Mouse (Mus musculus) heart, postnatal 36 days (tissue): ENCODE results near the gene Emc10. TPM values are rescaled to one million over a fixed set of nuclear protein-coding genes. Genes with fewer than 3 reads are reported as not detected.

Source experiments
- DNase-seq, 2 experiments: peaks; one replicate each; pipeline ENCODE4 v3.0.0; 2021 to 2022
- intact Hi-C: fragments of 180-260 bp; cut with DNase I; formaldehyde crosslinking; loops from one replicate; pipeline ENCODE4 v1.15.1; 2025
- total RNA-seq, 2 experiments: library from RNA; stranded (reverse); gene quantifications; 2 replicates each; pipeline ENCODE4 v1.2.3; 2021

The Emc10 gene
- 10 to 100 TPM; 87.6 to 87.9 TPM for total RNA-seq

- intact Hi-C loops: loop anchor here (2.0 kb wide), 1 partner anchor 29 kb away; the partner anchor contains the start of gene Josd2
- peak; percentile 96 to 98 for DNase-seq
Observed at GRCm38 (mm10) chr7:44495992-44496770, at the start of gene Emc10, which contains the start of gene Fam71e1. TSS of gene Emc10 (minus strand) at chr7:44496529. TSS of gene Fam71e1 (plus strand) at chr7:44496581.

- intact Hi-C loops: loop anchor here (2.0 kb wide), 1 partner anchor 14 kb away; no protein-coding TSS in a partner anchor
- DNase-seq: no peak
Observed at GRCm38 (mm10) chr7:44543071-44543470, 46.7 kb upstream of the Emc10 start.

- intact Hi-C loops: loop anchor here (2.0 kb wide), 1 partner anchor 14 kb away; no protein-coding TSS in a partner anchor
- no peak for DNase-seq
Observed at GRCm38 (mm10) chr7:44542555-44542954, 46.2 kb upstream of the Emc10 start.

GRCm38 (mm10) chr7:44538756-44539624 lies 42.7 kb upstream of the Emc10 start:
- intact Hi-C loops: no loop called here
- DNase-seq: no peak

DNA sequence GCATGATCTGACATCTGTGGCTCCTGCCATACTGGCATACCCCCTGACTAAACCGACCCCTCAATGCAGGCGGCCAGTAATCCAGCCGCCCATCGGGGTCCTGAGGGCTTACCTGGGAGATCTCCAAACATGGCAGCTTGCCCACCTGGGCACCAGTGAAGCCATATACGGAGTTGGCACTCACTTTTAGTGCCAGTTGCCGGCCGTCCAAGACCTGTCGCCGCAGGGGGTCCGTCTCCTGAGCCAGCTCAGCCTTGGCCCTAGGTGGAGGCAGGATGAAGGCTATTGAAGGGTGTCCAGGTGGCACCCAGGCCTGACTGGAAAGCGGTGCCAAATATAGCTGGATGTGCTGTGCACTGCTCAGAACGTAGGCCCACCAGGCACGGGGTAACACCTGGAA lies 41.2 kb upstream of the Emc10 start:
- DNase-seq: no peak
- intact Hi-C loops: no loop called here

- intact Hi-C loops: no loop called here
Observed at GRCm38 (mm10) chr7:44537009-44537408, 40.7 kb upstream of the Emc10 start.

DNA sequence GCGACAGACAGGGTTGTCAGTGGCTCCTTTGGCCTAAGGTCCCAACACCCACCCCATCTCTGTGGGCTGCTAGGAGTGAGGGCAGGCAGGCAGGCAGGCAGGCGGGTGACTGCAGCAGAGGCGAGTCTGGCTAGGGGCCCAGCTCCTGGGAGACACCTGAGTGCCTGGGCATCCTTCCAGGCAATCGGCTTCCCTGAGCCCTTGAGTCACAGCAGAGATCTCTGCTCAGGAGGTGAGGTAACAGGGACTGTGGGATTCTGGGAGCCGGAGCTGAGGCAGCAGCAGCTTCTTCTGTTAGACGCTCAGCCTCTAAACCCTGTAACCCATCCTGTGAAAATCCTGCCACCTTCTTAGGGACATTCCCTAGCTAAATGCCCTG lies 40.2 kb upstream of the Emc10 start:
- no peak for DNase-seq
- intact Hi-C loops: no loop called here

More at GRCm38 (mm10) chr7:44537009-44537408, 40.7 kb upstream of the Emc10 start:
- DNase-seq: no peak

- intact Hi-C loops: no loop called here
- DNase-seq: no peak
Observed at GRCm38 (mm10) chr7:44535657-44536589, 39.6 kb upstream of the Emc10 start.

- intact Hi-C loops: no loop called here
- no peak for DNase-seq
Observed at GRCm38 (mm10) chr7:44534656-44535441, 38.5 kb upstream of the Emc10 start.

DNA sequence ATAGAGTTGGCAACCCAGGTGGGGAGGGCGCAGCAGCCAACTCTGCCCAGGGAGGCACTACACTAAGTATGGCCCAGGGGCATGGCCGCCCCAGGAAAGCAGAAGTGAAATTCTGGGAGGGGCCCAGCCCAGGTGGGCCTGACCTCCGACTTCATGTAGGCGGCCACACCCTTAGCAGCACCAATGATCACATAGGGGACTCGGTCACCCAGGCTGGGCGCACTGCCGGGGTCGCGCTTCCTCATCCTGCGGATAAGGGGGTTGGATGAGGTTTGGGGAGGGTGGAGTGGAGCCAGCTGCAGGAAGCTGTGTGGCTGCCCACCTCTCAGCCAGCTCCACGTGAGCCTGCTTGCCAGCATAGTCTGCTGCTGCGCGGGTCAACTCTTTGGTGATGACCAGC lies 37.9 kb upstream of the Emc10 start:
- no peak for DNase-seq
- intact Hi-C loops: no loop called here

GRCm38 (mm10) chr7:44533746-44534045 lies 37.4 kb upstream of the Emc10 start:
- intact Hi-C loops: no loop called here
- no peak for DNase-seq

DNA sequence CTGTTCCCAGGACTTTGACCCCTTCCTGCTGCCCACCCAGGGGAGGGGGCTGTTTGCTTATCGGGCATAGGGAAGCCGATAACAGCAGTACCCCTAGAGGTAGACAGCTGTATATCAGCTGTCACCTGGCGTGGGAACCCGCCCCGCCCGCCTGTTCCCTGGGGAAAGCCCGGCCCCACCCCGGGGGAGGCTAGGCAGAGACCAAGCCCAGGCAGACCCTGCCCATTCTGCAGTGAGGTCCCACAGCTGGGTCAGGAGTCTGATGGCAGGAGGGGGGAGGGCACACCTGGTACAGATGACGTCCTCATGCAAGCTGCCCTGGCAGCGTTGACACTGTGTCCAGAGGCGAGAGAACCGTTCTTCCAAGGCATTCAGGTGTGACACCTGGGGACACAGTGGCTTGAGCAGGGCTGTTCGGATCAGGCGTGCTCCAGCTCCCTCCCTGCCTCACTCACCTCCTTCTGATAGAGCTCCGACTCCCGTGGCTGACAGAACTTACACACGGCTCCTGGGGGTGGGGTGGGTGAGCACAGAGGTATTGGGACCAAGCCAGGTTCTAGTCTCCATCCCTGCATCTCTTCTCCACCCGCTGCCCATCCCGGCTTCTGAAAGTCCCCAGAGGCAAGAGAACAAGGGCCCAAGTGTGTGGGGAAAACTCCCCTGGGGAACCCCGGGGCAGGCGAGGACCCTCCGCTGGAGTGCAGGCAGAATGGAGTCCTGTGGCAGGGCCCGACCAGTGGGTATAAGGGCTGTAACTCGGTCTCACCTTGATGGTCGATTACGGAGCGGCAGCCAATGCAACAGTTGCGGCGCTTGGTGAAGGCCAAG lies 36.8 kb upstream of the Emc10 start:
- intact Hi-C loops: no loop called here
- DNase-seq: no peak

DNA sequence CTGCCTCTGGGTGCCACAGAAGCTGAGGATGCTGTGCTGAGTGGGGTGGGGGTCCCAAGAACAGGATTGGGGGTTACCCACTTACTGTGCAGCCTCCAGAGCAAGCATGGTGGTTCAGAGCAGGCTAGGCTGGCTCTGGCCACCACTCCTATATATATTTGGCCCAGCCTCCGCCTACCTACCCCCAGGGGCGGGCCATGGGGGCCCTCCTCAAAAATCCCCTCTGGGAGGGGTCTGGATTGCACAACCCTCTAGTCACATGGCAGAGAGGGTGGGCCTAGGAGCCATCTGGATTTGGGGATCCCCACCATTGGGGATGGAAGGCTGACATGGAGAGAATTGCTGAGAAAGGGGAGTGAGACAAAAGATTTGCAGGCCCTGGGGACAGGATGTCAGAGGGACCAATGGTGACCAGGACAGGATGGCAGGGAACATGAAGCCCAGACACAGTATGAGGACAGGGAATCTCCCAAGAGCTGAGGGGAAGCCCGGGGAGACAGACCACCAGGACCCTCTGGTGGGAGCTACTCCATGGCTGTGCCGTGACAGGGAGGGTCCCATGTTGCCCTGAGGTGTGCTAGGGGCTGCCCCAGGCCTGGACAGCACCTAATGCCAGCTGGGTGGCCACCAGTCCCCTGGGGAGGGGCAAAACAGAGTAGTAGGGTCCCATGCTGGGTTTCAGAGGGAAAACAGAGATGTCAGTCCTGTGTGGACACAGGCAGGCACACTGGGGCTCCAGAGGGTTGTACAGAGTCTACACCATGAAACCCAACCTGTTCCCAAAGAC lies 35.8 kb upstream of the Emc10 start, which contains the start of gene Spib:
Gene Spib, minus strand, starts transcription at position 126 of the 787 bp plus-strand sequence.
- intact Hi-C loops: no loop called here
- no peak for DNase-seq

GRCm38 (mm10) chr7:44531207-44531606 lies 34.9 kb upstream of the Emc10 start:
- intact Hi-C loops: no loop called here

GRCm38 (mm10) chr7:44530507-44530906 lies 34.2 kb upstream of the Emc10 start:
- no peak for DNase-seq
- intact Hi-C loops: no loop called here

More at GRCm38 (mm10) chr7:44531207-44531606, 34.9 kb upstream of the Emc10 start:
- DNase-seq: no peak

- DNase-seq: no peak
- intact Hi-C loops: loop anchor here (2.0 kb wide), 1 partner anchor 13 kb away; no protein-coding TSS in a partner anchor
Observed at GRCm38 (mm10) chr7:44529518-44529917, 33.2 kb upstream of the Emc10 start.

- peak; percentile 67 to 78 for DNase-seq
- intact Hi-C loops: loop anchor here (2.0 kb wide), 1 partner anchor 15 kb away; no protein-coding TSS in a partner anchor
Observed at GRCm38 (mm10) chr7:44527483-44528398, 31.4 kb upstream of the Emc10 start.
